Mouse (Mus musculus): ENCODE results near the gene Bcat1. TPM values are rescaled to one million over a fixed set of nuclear protein-coding genes. Genes with fewer than 3 reads are reported as not detected.
A peak's percentile ranks its signal among the peaks of the same experiment; 100 is the strongest.

Bcat1 gene
- total and polyA plus RNA-seq, 2 experiments from 2014 or later = 59.7 to 94.3 TPM

GRCm38 (mm10) chr6:145081721-145082120, 5.7 kb upstream of the Bcat1 start:
- no peak overlapping the region for H3K27ac ChIP-seq
- H3K4me2 ChIP-seq (ENCODE audit: low read depth, low read length) = no peak overlapping the region
- H3K4me1 ChIP-seq (ENCODE audit: insufficient read depth, low read length) = no peaks in the 10 kb centered on the region
- no peak for ATAC-seq
- no peak overlapping the region for H3K9ac ChIP-seq (replicated peaks; ENCODE audit: low read length)
- H3K4me3 ChIP-seq (ENCODE audit: low read length) = no peak overlapping the region
- no peak for DNase-seq (ENCODE audit: low spot score)
- H3K36me3 ChIP-seq (ENCODE audit: insufficient read depth, low read length) = no peaks in the 10 kb centered on the region
- H3K9me3 ChIP-seq (ENCODE audit: low read length) = no peaks in the 10 kb centered on the region
- H3K27me3 ChIP-seq (ENCODE audit: insufficient read depth, low read length) = no peaks in the 10 kb centered on the region
- no peak for TF ChIP-seq CTCF (IDR thresholded peaks at IDR 0.05; ENCODE audit: low read depth)
- 76% methylated on average over 4 of the region's 4 CpGs for WGBS

GRCm38 (mm10) chr6:145079087-145079759, 3.2 kb upstream of the Bcat1 start:
- TF ChIP-seq CTCF (IDR thresholded peaks at IDR 0.05; ENCODE audit: low read depth) = no peak
- DNase-seq (ENCODE audit: low spot score) = no peak
- H3K27me3 ChIP-seq (ENCODE audit: insufficient read depth, low read length) = no peaks in the 10 kb centered on the region
- H3K4me1 ChIP-seq (ENCODE audit: insufficient read depth, low read length) = no peaks in the 10 kb centered on the region
- no peak overlapping the region for H3K27ac ChIP-seq
- no peak overlapping the region for H3K4me2 ChIP-seq (ENCODE audit: low read depth, low read length)
- ATAC-seq = no peak
- H3K9ac ChIP-seq (replicated peaks; ENCODE audit: low read length) = no peak overlapping the region
- 79% methylated on average over 9 of the region's 9 CpGs for WGBS
- no peaks in the 10 kb centered on the region for H3K9me3 ChIP-seq (ENCODE audit: low read length)
- no peaks in the 10 kb centered on the region for H3K36me3 ChIP-seq (ENCODE audit: insufficient read depth, low read length)
- no peak overlapping the region for H3K4me3 ChIP-seq (ENCODE audit: low read length)

- H3K27ac ChIP-seq = 0 out of 2 replicates have a peak overlapping the region, but pooled peaks have one; percentile 55
- H3K27me3 ChIP-seq (ENCODE audit: insufficient read depth, low read length) = no peaks in the 10 kb centered on the region
- peak overlapping the region; percentile 97 for H3K4me2 ChIP-seq (ENCODE audit: low read depth, low read length)
- H3K4me1 ChIP-seq (ENCODE audit: insufficient read depth, low read length) = no peaks in the 10 kb centered on the region
- H3K9ac ChIP-seq (replicated peaks; ENCODE audit: low read length) = no peak overlapping the region
- no peak for TF ChIP-seq CTCF (IDR thresholded peaks at IDR 0.05; ENCODE audit: low read depth)
- 0 out of 2 replicates have a peak, but pooled peaks have one; percentile 42 for ATAC-seq
- no peaks in the 10 kb centered on the region for H3K9me3 ChIP-seq (ENCODE audit: low read length)
- no peaks in the 10 kb centered on the region for H3K36me3 ChIP-seq (ENCODE audit: insufficient read depth, low read length)
- DNase-seq (ENCODE audit: low spot score) = peak; percentile 30
- 13% methylated on average over 9 of the region's 9 CpGs for WGBS
- H3K4me3 ChIP-seq (ENCODE audit: low read length) = peak overlapping the region; percentile 53
Observed at GRCm38 (mm10) chr6:145076286-145076685, 302 bp upstream of the Bcat1 start.

- H3K27ac ChIP-seq = peak overlapping the region; percentile 55; the same call in 1 of the 2 replicates
- WGBS = under 1% methylated on average over 20 of the region's 20 CpGs
- H3K4me3 ChIP-seq (ENCODE audit: low read length) = peak overlapping the region; percentile 53
- no peaks in the 10 kb centered on the region for H3K36me3 ChIP-seq (ENCODE audit: insufficient read depth, low read length)
- ATAC-seq = peak; percentile 65
- peak; percentile 54 for DNase-seq (ENCODE audit: low spot score)
- H3K4me1 ChIP-seq (ENCODE audit: insufficient read depth, low read length) = no peaks in the 10 kb centered on the region
- H3K9ac ChIP-seq (replicated peaks; ENCODE audit: low read length) = peak overlapping the region; percentile 58
- peak overlapping the region; percentile 97 for H3K4me2 ChIP-seq (ENCODE audit: low read depth, low read length)
- no peaks in the 10 kb centered on the region for H3K9me3 ChIP-seq (ENCODE audit: low read length)
- no peaks in the 10 kb centered on the region for H3K27me3 ChIP-seq (ENCODE audit: insufficient read depth, low read length)
- TF ChIP-seq CTCF (IDR thresholded peaks at IDR 0.05; ENCODE audit: low read depth) = no peak
Observed at GRCm38 (mm10) chr6:145075088-145075547, 866 bp downstream of the Bcat1 start.

GRCm38 (mm10) chr6:145074461-145074860, 1.5 kb downstream of the Bcat1 start:
- no peak for ATAC-seq
- no peaks in the 10 kb centered on the region for H3K4me1 ChIP-seq (ENCODE audit: insufficient read depth, low read length)

GRCm38 (mm10) chr6:145069921-145070320, 6.1 kb downstream of the Bcat1 start:
- H3K27ac ChIP-seq = no peak overlapping the region
- H3K27me3 ChIP-seq (ENCODE audit: insufficient read depth, low read length) = no peaks in the 10 kb centered on the region
- H3K4me3 ChIP-seq (ENCODE audit: low read length) = no peak overlapping the region
- ATAC-seq (no peak), DNase-seq (ENCODE audit: low spot score) (no peak)
- no peak for TF ChIP-seq CTCF (IDR thresholded peaks at IDR 0.05; ENCODE audit: low read depth)
- H3K9me3 ChIP-seq (ENCODE audit: low read length) = no peaks in the 10 kb centered on the region
- no peaks in the 10 kb centered on the region for H3K36me3 ChIP-seq (ENCODE audit: insufficient read depth, low read length)
- H3K9ac ChIP-seq (replicated peaks; ENCODE audit: low read length) = no peak overlapping the region
- no peak overlapping the region for H3K4me2 ChIP-seq (ENCODE audit: low read depth, low read length)
- 92% methylated on average over 2 of the region's 2 CpGs for WGBS
- no peaks in the 10 kb centered on the region for H3K4me1 ChIP-seq (ENCODE audit: insufficient read depth, low read length)

More at GRCm38 (mm10) chr6:145074461-145074860, 1.5 kb downstream of the Bcat1 start:
- no peaks in the 10 kb centered on the region for H3K9me3 ChIP-seq (ENCODE audit: low read length)
- no peak overlapping the region for H3K9ac ChIP-seq (replicated peaks; ENCODE audit: low read length)
- no peak for DNase-seq (ENCODE audit: low spot score)
- no peaks in the 10 kb centered on the region for H3K27me3 ChIP-seq (ENCODE audit: insufficient read depth, low read length)
- no peak overlapping the region for H3K27ac ChIP-seq
- no peak overlapping the region; the same call in 1 of the 2 replicates for H3K4me3 ChIP-seq (ENCODE audit: low read length)
- no peak for TF ChIP-seq CTCF (IDR thresholded peaks at IDR 0.05; ENCODE audit: low read depth)
- no peaks in the 10 kb centered on the region for H3K36me3 ChIP-seq (ENCODE audit: insufficient read depth, low read length)
- peak overlapping the region; percentile 97 for H3K4me2 ChIP-seq (ENCODE audit: low read depth, low read length)

- Histone ChIP-seq H3K4me3 (ENCODE audit: low read length) (no peak overlapping the region), H3K9ac (replicated peaks; ENCODE audit: low read length) (no peak overlapping the region), H3K4me2 (ENCODE audit: low read depth, low read length) (no peak overlapping the region), H3K4me1 (ENCODE audit: insufficient read depth, low read length) (no peaks in the 10 kb centered on the region), H3K9me3 (ENCODE audit: low read length) (no peaks in the 10 kb centered on the region), H3K27ac (no peak overlapping the region), H3K27me3 (ENCODE audit: insufficient read depth, low read length) (no peaks in the 10 kb centered on the region), H3K36me3 (ENCODE audit: insufficient read depth, low read length) (no peaks in the 10 kb centered on the region)
- ATAC-seq (no peak), DNase-seq (ENCODE audit: low spot score) (no peak)
- no peak for TF ChIP-seq CTCF (IDR thresholded peaks at IDR 0.05; ENCODE audit: low read depth)
- 90% methylated on average over 7 of the region's 7 CpGs for WGBS
Observed at GRCm38 (mm10) chr6:145069397-145069796, 6.6 kb downstream of the Bcat1 start.

All from hindbrain, postnatal 0 days (tissue).